Mouse (Mus musculus) spleen, embryonic (tissue): ENCODE results near the gene Pafah1b1.

Experiments
- CTCF ChIA-PET: fragments of 350-600 bp; sonication (Branson Sonifier 250); formaldehyde crosslinking; loops from one replicate; lab custom pipeline; 2022; lab: Charles Lee

Gene Pafah1b1

DNA sequence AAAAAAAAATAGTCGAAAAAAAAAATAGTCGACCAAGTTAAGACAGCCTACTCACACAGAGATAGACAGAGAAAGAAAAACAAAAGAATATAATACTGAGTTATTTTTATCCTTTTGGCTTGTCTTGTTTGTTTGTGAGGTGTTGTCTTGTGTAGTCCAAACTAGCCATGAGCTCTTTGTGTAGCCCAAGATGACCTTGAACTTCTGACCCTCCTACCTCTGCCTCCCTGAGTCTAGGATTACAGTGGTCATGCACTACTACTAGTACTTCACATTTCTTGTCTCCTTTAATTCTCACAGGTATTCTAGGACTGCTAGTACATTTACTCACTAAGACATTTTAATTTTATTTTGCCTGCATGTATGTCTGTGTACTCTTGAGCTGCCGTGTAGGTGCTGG is 97.0 kb downstream of the Pafah1b1 start:
- CTCF ChIA-PET = interaction anchor here (0.8 kb wide), 1 partner anchor 56 kb away, joined by 3 read pairs; no protein-coding TSS in a partner anchor

DNA sequence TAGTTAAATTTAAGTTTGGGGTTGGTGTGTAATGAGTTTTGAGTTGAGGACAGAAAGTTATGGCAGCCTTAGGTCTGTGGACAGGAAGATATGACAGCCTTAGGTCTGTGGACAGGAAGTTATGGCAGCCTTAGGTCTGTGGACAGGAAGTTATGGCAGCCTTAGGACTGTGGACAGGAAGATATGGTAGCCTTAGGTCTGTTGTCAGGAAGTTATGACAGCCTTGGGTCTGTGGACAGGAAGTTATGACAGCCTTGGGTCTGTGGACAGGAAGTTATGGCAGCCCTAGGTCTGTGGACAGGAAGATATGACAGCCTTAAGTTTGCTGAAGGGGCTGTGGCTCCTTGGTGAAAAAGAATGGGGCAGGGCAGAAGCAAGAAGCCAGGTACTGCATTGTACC is 99.1 kb downstream of the Pafah1b1 start:
- CTCF ChIA-PET = no interaction called here
